Mouse (Mus musculus): ENCODE measurements at regions not wholly inside any gene's neighbourhood (a gene's known extent, or its start where the extent isn't known, plus 50 kb on each side); places are given as distances from the start of the nearest gene placed in this dataset.

GRCm38 (mm10) chr10:119027241-119027901 is 157.4 kb upstream of the Dyrk2 start:
- no peak for DNase-seq (ENCODE audit: low spot score)
- 61% methylated on average over 6 of the region's 6 CpGs for WGBS

GRCm38 (mm10) chr10:119026291-119026690 is 156.3 kb upstream of the Dyrk2 start:
- no peaks in the 10 kb centered on the region for H3K36me3 ChIP-seq (ENCODE audit: insufficient read depth, low read length)
- TF ChIP-seq CTCF (IDR thresholded peaks at IDR 0.05), result no peak
- no peak overlapping the region for H3K9ac ChIP-seq (replicated peaks; ENCODE audit: low read length, poor library complexity, severe bottlenecking)
- 74% methylated on average over 4 of the region's 4 CpGs for WGBS
- DNase-seq (ENCODE audit: low spot score) (no peak), ATAC-seq (ENCODE audit: low FRiP score) (no peak)
- no peak overlapping the region for H3K4me2 ChIP-seq (ENCODE audit: low read depth, low read length, poor library complexity, severe bottlenecking)
- no peaks in the 10 kb centered on the region for H3K27me3 ChIP-seq (ENCODE audit: insufficient read depth, low read length)
- H3K27ac ChIP-seq (ENCODE audit: low read depth, low read length), result no peak overlapping the region
- no peaks in the 10 kb centered on the region for H3K4me1 ChIP-seq (ENCODE audit: insufficient read depth, low read length)
- no peaks in the 10 kb centered on the region for H3K9me3 ChIP-seq (ENCODE audit: low read length)
- H3K4me3 ChIP-seq (ENCODE audit: low read depth, low read length), result no peak overlapping the region

More at GRCm38 (mm10) chr10:119027241-119027901, 157.4 kb upstream of the Dyrk2 start:
- Histone ChIP-seq H3K9ac (replicated peaks; ENCODE audit: low read length, poor library complexity, severe bottlenecking) (no peak overlapping the region), H3K27ac (ENCODE audit: low read depth, low read length) (no peak overlapping the region), H3K4me1 (ENCODE audit: insufficient read depth, low read length) (no peaks in the 10 kb centered on the region), H3K4me2 (ENCODE audit: low read depth, low read length, poor library complexity, severe bottlenecking) (no peak overlapping the region), H3K36me3 (ENCODE audit: insufficient read depth, low read length) (no peaks in the 10 kb centered on the region), H3K9me3 (ENCODE audit: low read length) (no peaks in the 10 kb centered on the region), H3K27me3 (ENCODE audit: insufficient read depth, low read length) (no peaks in the 10 kb centered on the region), H3K4me3 (ENCODE audit: low read depth, low read length) (no peak overlapping the region)
- TF ChIP-seq CTCF (IDR thresholded peaks at IDR 0.05), result no peak
- ATAC-seq (ENCODE audit: low FRiP score), result no peak

GRCm38 (mm10) chr10:119024425-119024824 is 154.4 kb upstream of the Dyrk2 start:
- Histone ChIP-seq H3K36me3 (ENCODE audit: insufficient read depth, low read length) (no peaks in the 10 kb centered on the region), H3K4me3 (ENCODE audit: low read depth, low read length) (no peak overlapping the region), H3K27ac (ENCODE audit: low read depth, low read length) (no peak overlapping the region), H3K9me3 (ENCODE audit: low read length) (no peaks in the 10 kb centered on the region), H3K9ac (replicated peaks; ENCODE audit: low read length, poor library complexity, severe bottlenecking) (no peak overlapping the region), H3K27me3 (ENCODE audit: insufficient read depth, low read length) (no peaks in the 10 kb centered on the region), H3K4me2 (ENCODE audit: low read depth, low read length, poor library complexity, severe bottlenecking) (no peak overlapping the region), H3K4me1 (ENCODE audit: insufficient read depth, low read length) (no peaks in the 10 kb centered on the region)
- ATAC-seq (ENCODE audit: low FRiP score), result no peak
- DNase-seq (ENCODE audit: low spot score), result no peak
- TF ChIP-seq CTCF (IDR thresholded peaks at IDR 0.05), result no peak
- WGBS, result 72% methylated on average over 9 of the region's 9 CpGs

- no peak for ATAC-seq (ENCODE audit: low FRiP score)
- 93% methylated on average over 10 of the region's 10 CpGs for WGBS
Observed at GRCm38 (mm10) chr10:119019082-119019481, 149.1 kb upstream of the Dyrk2 start.

GRCm38 (mm10) chr10:119018490-119018889 is 148.5 kb upstream of the Dyrk2 start:
- H3K4me1 ChIP-seq (ENCODE audit: insufficient read depth, low read length), result no peaks in the 10 kb centered on the region
- no peak for TF ChIP-seq CTCF (IDR thresholded peaks at IDR 0.05)
- H3K36me3 ChIP-seq (ENCODE audit: insufficient read depth, low read length), result no peaks in the 10 kb centered on the region
- 94% methylated on average over 4 of the region's 4 CpGs for WGBS
- H3K27me3 ChIP-seq (ENCODE audit: insufficient read depth, low read length), result no peaks in the 10 kb centered on the region
- no peaks in the 10 kb centered on the region for H3K9me3 ChIP-seq (ENCODE audit: low read length)
- H3K4me2 ChIP-seq (ENCODE audit: low read depth, low read length, poor library complexity, severe bottlenecking), result no peak overlapping the region
- ATAC-seq (ENCODE audit: low FRiP score), result no peak
- no peak for DNase-seq (ENCODE audit: low spot score)
- H3K4me3 ChIP-seq (ENCODE audit: low read depth, low read length), result no peak overlapping the region
- no peak overlapping the region for H3K9ac ChIP-seq (replicated peaks; ENCODE audit: low read length, poor library complexity, severe bottlenecking)
- no peak overlapping the region for H3K27ac ChIP-seq (ENCODE audit: low read depth, low read length)

More at GRCm38 (mm10) chr10:119019082-119019481, 149.1 kb upstream of the Dyrk2 start:
- Histone ChIP-seq H3K27ac (ENCODE audit: low read depth, low read length) (no peak overlapping the region), H3K4me1 (ENCODE audit: insufficient read depth, low read length) (no peaks in the 10 kb centered on the region), H3K4me2 (ENCODE audit: low read depth, low read length, poor library complexity, severe bottlenecking) (no peak overlapping the region), H3K27me3 (ENCODE audit: insufficient read depth, low read length) (no peaks in the 10 kb centered on the region), H3K9me3 (ENCODE audit: low read length) (no peaks in the 10 kb centered on the region), H3K36me3 (ENCODE audit: insufficient read depth, low read length) (no peaks in the 10 kb centered on the region), H3K9ac (replicated peaks; ENCODE audit: low read length, poor library complexity, severe bottlenecking) (no peak overlapping the region), H3K4me3 (ENCODE audit: low read depth, low read length) (no peak overlapping the region)
- no peak for DNase-seq (ENCODE audit: low spot score)
- TF ChIP-seq CTCF (IDR thresholded peaks at IDR 0.05), result no peak

- Histone ChIP-seq H3K36me3 (ENCODE audit: insufficient read depth, low read length) (no peaks in the 10 kb centered on the region), H3K4me2 (ENCODE audit: low read depth, low read length, poor library complexity, severe bottlenecking) (no peak overlapping the region), H3K4me3 (ENCODE audit: low read depth, low read length) (no peak overlapping the region), H3K9me3 (ENCODE audit: low read length) (no peaks in the 10 kb centered on the region), H3K9ac (replicated peaks; ENCODE audit: low read length, poor library complexity, severe bottlenecking) (no peak overlapping the region), H3K4me1 (ENCODE audit: insufficient read depth, low read length) (no peaks in the 10 kb centered on the region), H3K27ac (ENCODE audit: low read depth, low read length) (no peak overlapping the region), H3K27me3 (ENCODE audit: insufficient read depth, low read length) (no peaks in the 10 kb centered on the region)
- no peak for TF ChIP-seq CTCF (IDR thresholded peaks at IDR 0.05)
- WGBS, result 90% methylated on average over 8 of the region's 8 CpGs
- DNase-seq (ENCODE audit: low spot score) (no peak), ATAC-seq (ENCODE audit: low FRiP score) (no peak)
Observed at GRCm38 (mm10) chr10:119016104-119016503, 146.1 kb upstream of the Dyrk2 start.
